Mouse (Mus musculus) heart, embryonic 13.5 days (tissue): ENCODE data around the gene Lpar1. TPM values are rescaled to one million over a fixed set of nuclear protein-coding genes. Genes with fewer than 3 reads are reported as not detected.

Source experiments
- ATAC-seq: fragments of 200-750 bp; cut with Nextera tagmentation; 2 replicates; pipeline ENCODE4 v1.8.0; 2017; ENCODE audit warnings: moderate TSS enrichment; ENCODE audit not compliant: insufficient number of reproducible peaks, low FRiP score, low TSS enrichment; ENCODE audit errors: extremely low read depth
- H3K27ac ChIP-seq: fragments of 300-500 bp; sonication (generic); replicated peaks from 2 replicates; pipeline ENCODE4 v1.5.1; 2015; ENCODE audit warnings: moderate library complexity, mild to moderate bottlenecking, inconsistent platforms
- H3K27me3 ChIP-seq: fragments of 300-500 bp; sonication (generic); replicated peaks from 2 replicates; pipeline ENCODE4 v1.6.1; 2015; ENCODE audit warnings: mild to moderate bottlenecking, inconsistent platforms
- H3K36me3 ChIP-seq: fragments of 300-500 bp; sonication (generic); 2 replicates; pipeline ENCODE4 v1.6.1; 2015; ENCODE audit warnings: mild to moderate bottlenecking, inconsistent platforms
- H3K4me1 ChIP-seq: fragments of 300-500 bp; sonication (generic); 2 replicates; pipeline ENCODE4 v1.6.1; 2015; ENCODE audit warnings: inconsistent platforms
- H3K4me2 ChIP-seq: fragments of 300-500 bp; sonication (generic); 2 replicates; pipeline ENCODE4 v1.6.1; 2015; ENCODE audit warnings: inconsistent platforms, mild to moderate bottlenecking, moderate library complexity
- H3K4me3 ChIP-seq: fragments of 300-500 bp; sonication (generic); 2 replicates; pipeline ENCODE4 v1.5.1; 2015; ENCODE audit warnings: moderate library complexity, mild to moderate bottlenecking, inconsistent platforms
- H3K9ac ChIP-seq: fragments of 300-500 bp; sonication (generic); 2 replicates; pipeline ENCODE4 v1.6.1; 2015; ENCODE audit warnings: inconsistent platforms, mild to moderate bottlenecking, moderate library complexity
- H3K9me3 ChIP-seq: fragments of 300-500 bp; sonication (generic); 2 replicates; pipeline ENCODE4 v1.6.1; 2016; ENCODE audit warnings: inconsistent platforms
- WGBS: fragments of 180-500 bp; shearing (Covaris S2); methylation state at CpG from one replicate; pipeline ENCODE4 v1.1.7; 2015; ENCODE audit warnings: mixed read lengths; 5-methylcytosine and 5-hydroxymethylcytosine counted together
- polyA plus RNA-seq: library from polyadenylated mRNA; unstranded; fragments of >200 nt; fragmentation: Nextera tagmentation; extraction: Ambion mirVana; gene quantifications from 2 replicates; pipeline ENCODE4 v1.2.1, GENCODE M21; 2015

The Lpar1 gene
- polyA plus RNA-seq, 1 experiment from 2014 or later, result 14.8 TPM

GRCm38 (mm10) chr4:58527852-58528251 lies 25.8 kb downstream of the Lpar1 start:
- 0 out of 2 replicates have a peak, but pooled peaks cover 3% of the 10 kb centered on the region for H3K4me1 ChIP-seq
- WGBS, result 85% methylated on average over 3 of the region's 3 CpGs
- H3K36me3 ChIP-seq, result no peaks in the 10 kb centered on the region
- H3K27me3 ChIP-seq, result no peaks in the 10 kb centered on the region
- H3K9ac ChIP-seq, result no peak overlapping the region
- ATAC-seq, result no peak
- H3K4me3 ChIP-seq, result no peak overlapping the region
- no peak overlapping the region for H3K4me2 ChIP-seq
- H3K27ac ChIP-seq, result no peak overlapping the region
- H3K9me3 ChIP-seq, result no peaks in the 10 kb centered on the region

GRCm38 (mm10) chr4:58521137-58521536 lies 32.6 kb downstream of the Lpar1 start:
- H3K4me1 ChIP-seq, result peaks cover 25% of the 10 kb centered on the region
- H3K27me3 ChIP-seq, result no peaks in the 10 kb centered on the region
- H3K27ac ChIP-seq, result no peak overlapping the region
- 66% methylated on average over 8 of the region's 8 CpGs for WGBS
- H3K36me3 ChIP-seq, result no peaks in the 10 kb centered on the region
- no peaks in the 10 kb centered on the region for H3K9me3 ChIP-seq
- no peak for ATAC-seq
- no peak overlapping the region for H3K9ac ChIP-seq
- no peak overlapping the region for H3K4me2 ChIP-seq
- H3K4me3 ChIP-seq, result no peak overlapping the region

- no peak for ATAC-seq
- Histone ChIP-seq H3K27me3 (no peaks in the 10 kb centered on the region), H3K36me3 (no peaks in the 10 kb centered on the region), H3K4me3 (no peak overlapping the region), H3K9me3 (no peaks in the 10 kb centered on the region), H3K4me1 (peaks cover 25% of the 10 kb centered on the region), H3K9ac (no peak overlapping the region), H3K4me2 (no peak overlapping the region), H3K27ac (no peak overlapping the region)
- 68% methylated on average over 5 of the region's 5 CpGs for WGBS
Measured at GRCm38 (mm10) chr4:58520531-58520930, 33.2 kb downstream of the Lpar1 start.

GRCm38 (mm10) chr4:58519891-58520290 lies 33.8 kb downstream of the Lpar1 start:
- 89% methylated on average over 4 of the region's 4 CpGs for WGBS

GRCm38 (mm10) chr4:58518215-58518988 lies 35.3 kb downstream of the Lpar1 start:
- no peaks in the 10 kb centered on the region for H3K27me3 ChIP-seq
- no peak overlapping the region for H3K27ac ChIP-seq
- no peak overlapping the region for H3K4me2 ChIP-seq
- no peaks in the 10 kb centered on the region for H3K9me3 ChIP-seq
- 37% methylated on average over 9 of the region's 9 CpGs for WGBS
- H3K9ac ChIP-seq, result no peak overlapping the region
- no peaks in the 10 kb centered on the region for H3K36me3 ChIP-seq
- no peak overlapping the region for H3K4me3 ChIP-seq
- peaks cover 25% of the 10 kb centered on the region for H3K4me1 ChIP-seq
- ATAC-seq, result no peak

More at GRCm38 (mm10) chr4:58519891-58520290, 33.8 kb downstream of the Lpar1 start:
- Histone ChIP-seq H3K4me1 (peaks cover 25% of the 10 kb centered on the region), H3K9ac (no peak overlapping the region), H3K4me2 (no peak overlapping the region), H3K27ac (no peak overlapping the region), H3K9me3 (no peaks in the 10 kb centered on the region), H3K36me3 (no peaks in the 10 kb centered on the region), H3K4me3 (no peak overlapping the region), H3K27me3 (no peaks in the 10 kb centered on the region)
- ATAC-seq, result no peak

GRCm38 (mm10) chr4:58516810-58517209 lies 36.9 kb downstream of the Lpar1 start:
- Histone ChIP-seq H3K4me3 (no peak overlapping the region), H3K27ac (no peak overlapping the region), H3K4me1 (peaks cover 25% of the 10 kb centered on the region), H3K4me2 (no peak overlapping the region), H3K9ac (no peak overlapping the region), H3K36me3 (no peaks in the 10 kb centered on the region), H3K27me3 (no peaks in the 10 kb centered on the region), H3K9me3 (no peaks in the 10 kb centered on the region)
- WGBS, result 71% methylated on average over 3 of the region's 3 CpGs
- no peak for ATAC-seq

GRCm38 (mm10) chr4:58516221-58516620 lies 37.5 kb downstream of the Lpar1 start:
- peaks cover 24% of the 10 kb centered on the region for H3K4me1 ChIP-seq
- H3K27ac ChIP-seq, result no peak overlapping the region
- H3K9me3 ChIP-seq, result no peaks in the 10 kb centered on the region
- 66% methylated on average over 5 of the region's 5 CpGs for WGBS
- H3K9ac ChIP-seq, result no peak overlapping the region
- no peak for ATAC-seq
- H3K4me2 ChIP-seq, result no peak overlapping the region
- no peak overlapping the region for H3K4me3 ChIP-seq
- H3K36me3 ChIP-seq, result no peaks in the 10 kb centered on the region
- no peaks in the 10 kb centered on the region for H3K27me3 ChIP-seq

- H3K4me1 ChIP-seq, result peaks cover 12% of the 10 kb centered on the region
- ATAC-seq, result no peak
- H3K27ac ChIP-seq, result no peak overlapping the region
- H3K27me3 ChIP-seq, result no peaks in the 10 kb centered on the region
- 50% methylated on average over 3 of the region's 3 CpGs for WGBS
- H3K36me3 ChIP-seq, result no peaks in the 10 kb centered on the region
- no peaks in the 10 kb centered on the region for H3K9me3 ChIP-seq
- H3K9ac ChIP-seq, result no peak overlapping the region
- no peak overlapping the region for H3K4me2 ChIP-seq
- no peak overlapping the region for H3K4me3 ChIP-seq
Measured at GRCm38 (mm10) chr4:58511554-58511953, 42.1 kb downstream of the Lpar1 start.

GRCm38 (mm10) chr4:58508833-58509232 lies 44.9 kb downstream of the Lpar1 start:
- peak overlapping the region; percentile 28; the same call in 1 of the 2 replicates for H3K9ac ChIP-seq
- no peaks in the 10 kb centered on the region for H3K27me3 ChIP-seq
- no peak overlapping the region for H3K4me3 ChIP-seq
- no peak for ATAC-seq
- H3K9me3 ChIP-seq, result no peaks in the 10 kb centered on the region
- peaks cover 12% of the 10 kb centered on the region for H3K4me1 ChIP-seq
- H3K4me2 ChIP-seq, result no peak overlapping the region
- H3K27ac ChIP-seq, result peak overlapping the region; percentile 50
- H3K36me3 ChIP-seq, result no peaks in the 10 kb centered on the region
- 49% methylated on average over 7 of the region's 7 CpGs for WGBS

GRCm38 (mm10) chr4:58507536-58507935 lies 46.2 kb downstream of the Lpar1 start:
- no peak for ATAC-seq
- Histone ChIP-seq H3K27ac (no peak overlapping the region), H3K9ac (no peak overlapping the region), H3K36me3 (no peaks in the 10 kb centered on the region), H3K4me3 (no peak overlapping the region), H3K4me1 (peaks cover 12% of the 10 kb centered on the region), H3K9me3 (no peaks in the 10 kb centered on the region), H3K4me2 (no peak overlapping the region), H3K27me3 (no peaks in the 10 kb centered on the region)
- 78% methylated on average over 6 of the region's 6 CpGs for WGBS

GRCm38 (mm10) chr4:58506539-58507527 lies 46.9 kb downstream of the Lpar1 start:
- no peak for ATAC-seq
- WGBS, result 87% methylated on average over 4 of the region's 4 CpGs
- H3K9ac ChIP-seq, result no peak overlapping the region

More at GRCm38 (mm10) chr4:58506539-58507527, 46.9 kb downstream of the Lpar1 start:
- Histone ChIP-seq H3K4me3 (no peak overlapping the region), H3K36me3 (no peaks in the 10 kb centered on the region), H3K27ac (no peak overlapping the region), H3K4me2 (no peak overlapping the region), H3K27me3 (no peaks in the 10 kb centered on the region), H3K9me3 (no peaks in the 10 kb centered on the region), H3K4me1 (peaks cover 12% of the 10 kb centered on the region)
